Mouse (Mus musculus): Measurements from ENCODE around the gene Tmem120b. TPM values are rescaled to one million over a fixed set of nuclear protein-coding genes. Genes with fewer than 3 reads are reported as not detected.

Tmem120b gene
- total and polyA plus RNA-seq, 2 experiments, result 2.7 to 3.8 TPM

GRCm38 (mm10) chr5:123148073-123148722, 80.0 kb downstream of the Tmem120b start:
- Histone ChIP-seq H3K79me2 (ENCODE audit: control insufficient read depth, insufficient read depth, low read length) (peaks cover 23% of the 10 kb centered on the region; the same call in 1 of the 2 replicates), H3K4me3 (ENCODE audit: insufficient read depth, low read depth, low read length) (no peak overlapping the region), H3K27me3 (ENCODE audit: control insufficient read depth, insufficient read depth, low read length) (no peaks in the 10 kb centered on the region), H3K27ac (replicated peaks; ENCODE audit: insufficient read depth, low read depth, low read length) (no peak overlapping the region), H3K9ac (ENCODE audit: low read depth, low read length) (no peak overlapping the region), H3K4me1 (ENCODE audit: control insufficient read depth, insufficient read depth, low read length) (peaks cover 20% of the 10 kb centered on the region), H3K36me3 (ENCODE audit: control insufficient read depth, insufficient read depth, low read length) (peaks cover 19% of the 10 kb centered on the region; the same call in 1 of the 2 replicates)
- 91% methylated on average over 25 of the region's 25 CpGs for WGBS
- DNase-seq (ENCODE audit: extremely low read depth, low read depth, low spot score), result no peak
- no peak for TF ChIP-seq CTCF (IDR thresholded peaks at IDR 0.05; ENCODE audit: low read depth, low read length)
- TF ChIP-seq POLR2A (IDR thresholded peaks at IDR 0.05; ENCODE audit: extremely low read depth, insufficient read depth, low read length), result no peak

DNA sequence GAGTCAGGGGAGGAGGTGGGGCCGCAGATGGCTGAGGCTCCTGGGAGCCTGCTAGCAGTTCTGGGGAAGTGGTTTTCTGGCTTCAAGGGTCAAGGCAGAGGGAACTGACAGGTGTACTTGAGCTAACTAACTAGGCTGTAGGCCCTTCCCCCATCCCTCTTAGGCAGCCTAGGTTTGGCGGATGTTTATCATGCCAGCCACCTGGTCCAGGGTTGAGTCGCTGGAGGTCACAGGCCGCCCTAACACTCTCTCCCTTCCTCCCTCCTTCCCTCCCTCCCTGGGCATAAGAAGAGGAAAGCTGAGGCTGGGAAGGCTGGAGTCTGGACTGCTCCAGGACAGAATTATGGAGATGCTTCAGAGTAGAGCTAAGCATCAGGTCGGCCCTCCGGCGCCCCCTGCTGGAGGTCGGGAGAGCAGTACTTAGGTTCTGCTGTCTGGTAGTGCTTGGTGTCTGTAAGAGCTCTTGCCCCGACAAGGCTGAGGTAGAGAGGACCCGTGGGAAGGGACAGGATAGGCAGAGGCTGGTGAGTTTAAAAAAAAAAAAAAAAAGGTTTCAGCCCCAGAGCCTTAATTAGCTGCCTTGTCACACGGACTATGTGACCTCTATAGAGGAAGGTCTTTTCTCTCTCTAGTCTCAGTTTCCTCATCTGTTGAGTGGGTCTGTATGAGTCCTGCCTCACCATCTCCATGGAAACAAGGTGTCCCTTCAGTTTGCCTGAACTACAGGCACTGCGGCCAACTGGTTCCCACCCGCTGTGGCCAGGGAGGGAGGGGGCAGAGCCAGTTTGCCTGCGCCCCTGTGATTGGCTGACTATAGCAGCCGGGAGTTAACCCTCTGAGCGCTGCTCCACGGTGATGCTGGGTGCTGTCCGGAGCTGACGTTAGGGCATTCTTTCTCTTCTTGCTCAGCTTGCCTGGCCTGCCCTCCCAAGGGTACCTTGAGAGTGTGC, 81.5 kb downstream of the Tmem120b start:
- peaks cover 20% of the 10 kb centered on the region; the same call in 1 of the 2 replicates for H3K79me2 ChIP-seq (ENCODE audit: control insufficient read depth, insufficient read depth, low read length)
- H3K36me3 ChIP-seq (ENCODE audit: control insufficient read depth, insufficient read depth, low read length), result peaks cover 20% of the 10 kb centered on the region
- no peak overlapping the region for H3K27ac ChIP-seq (replicated peaks; ENCODE audit: insufficient read depth, low read depth, low read length)
- peak; percentile 69 for DNase-seq (ENCODE audit: extremely low read depth, low read depth, low spot score)
- 0 out of 2 replicates have a peak overlapping the region, but pooled peaks have one; percentile 7 for H3K9ac ChIP-seq (ENCODE audit: low read depth, low read length)
- peak overlapping the region; percentile 26; the same call in 1 of the 2 replicates for H3K4me3 ChIP-seq (ENCODE audit: insufficient read depth, low read depth, low read length)
- no peaks in the 10 kb centered on the region for H3K27me3 ChIP-seq (ENCODE audit: control insufficient read depth, insufficient read depth, low read length)
- H3K4me1 ChIP-seq (ENCODE audit: control insufficient read depth, insufficient read depth, low read length), result peaks cover 13% of the 10 kb centered on the region
- WGBS, result 5% methylated on average over 19 of the region's 19 CpGs
- no peak for TF ChIP-seq POLR2A (IDR thresholded peaks at IDR 0.05; ENCODE audit: extremely low read depth, insufficient read depth, low read length)
- peak; percentile 94 for TF ChIP-seq CTCF (IDR thresholded peaks at IDR 0.05; ENCODE audit: low read depth, low read length)

DNA sequence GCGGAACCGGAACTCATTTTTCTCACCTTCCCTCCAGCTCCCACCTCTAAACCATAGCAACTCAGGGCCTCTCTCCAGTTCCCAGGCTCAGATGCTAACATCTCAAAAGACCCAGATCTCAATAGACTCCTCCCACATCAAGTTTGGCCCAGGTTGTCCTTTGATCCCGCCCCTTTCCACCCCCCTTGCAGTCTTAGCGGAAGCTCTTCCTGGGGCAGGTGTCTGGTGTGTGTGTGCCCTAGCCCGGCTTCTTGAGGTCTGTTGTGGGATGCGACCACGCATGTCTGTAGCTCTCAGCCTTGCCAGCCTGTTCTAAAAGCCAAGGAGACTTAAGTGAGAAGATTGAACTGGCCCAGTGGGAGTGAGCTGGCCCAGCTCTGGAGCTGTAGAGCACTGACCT, 82.4 kb downstream of the Tmem120b start:
- DNase-seq (ENCODE audit: extremely low read depth, low read depth, low spot score), result no peak
- 46% methylated on average over 7 of the region's 7 CpGs for WGBS
- Histone ChIP-seq H3K27me3 (ENCODE audit: control insufficient read depth, insufficient read depth, low read length) (no peaks in the 10 kb centered on the region), H3K9ac (ENCODE audit: low read depth, low read length) (0 out of 2 replicates have a peak overlapping the region, but pooled peaks have one; percentile 3), H3K79me2 (ENCODE audit: control insufficient read depth, insufficient read depth, low read length) (peaks cover 20% of the 10 kb centered on the region; the same call in 1 of the 2 replicates), H3K36me3 (ENCODE audit: control insufficient read depth, insufficient read depth, low read length) (peaks cover 23% of the 10 kb centered on the region), H3K4me1 (ENCODE audit: control insufficient read depth, insufficient read depth, low read length) (peaks cover 8% of the 10 kb centered on the region; the same call in 1 of the 2 replicates), H3K27ac (replicated peaks; ENCODE audit: insufficient read depth, low read depth, low read length) (peak overlapping the region; percentile 35), H3K4me3 (ENCODE audit: insufficient read depth, low read depth, low read length) (no peak overlapping the region)
- TF ChIP-seq POLR2A (IDR thresholded peaks at IDR 0.05; ENCODE audit: extremely low read depth, insufficient read depth, low read length), result no peak
- no peak for TF ChIP-seq CTCF (IDR thresholded peaks at IDR 0.05; ENCODE audit: low read depth, low read length)

DNA sequence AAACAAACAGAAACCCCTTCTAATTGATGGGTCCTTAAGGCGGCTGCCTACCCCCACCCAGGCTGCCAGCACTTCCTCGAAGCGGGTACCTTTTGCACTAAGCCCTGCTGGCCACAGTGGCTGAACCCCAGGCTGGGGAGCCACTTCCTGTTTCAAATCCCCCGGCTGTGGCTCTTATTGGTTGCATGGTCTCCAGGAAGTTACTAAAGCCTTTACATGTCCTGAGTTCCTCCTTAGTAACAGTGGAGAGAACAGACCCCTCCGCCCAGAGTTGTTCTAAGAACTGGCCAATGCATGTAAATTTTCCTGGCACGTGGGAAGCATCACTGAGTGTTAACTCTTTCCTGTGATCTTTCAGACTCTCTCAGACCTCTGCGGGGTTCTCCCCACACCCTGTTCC, 82.9 kb downstream of the Tmem120b start:
- Histone ChIP-seq H3K27ac (replicated peaks; ENCODE audit: insufficient read depth, low read depth, low read length) (peak overlapping the region; percentile 35), H3K79me2 (ENCODE audit: control insufficient read depth, insufficient read depth, low read length) (peaks cover 20% of the 10 kb centered on the region; the same call in 1 of the 2 replicates), H3K27me3 (ENCODE audit: control insufficient read depth, insufficient read depth, low read length) (no peaks in the 10 kb centered on the region), H3K4me3 (ENCODE audit: insufficient read depth, low read depth, low read length) (no peak overlapping the region), H3K4me1 (ENCODE audit: control insufficient read depth, insufficient read depth, low read length) (peaks cover 7% of the 10 kb centered on the region; the same call in 1 of the 2 replicates), H3K36me3 (ENCODE audit: control insufficient read depth, insufficient read depth, low read length) (peaks cover 23% of the 10 kb centered on the region), H3K9ac (ENCODE audit: low read depth, low read length) (0 out of 2 replicates have a peak overlapping the region, but pooled peaks have one; percentile 3)
- 57% methylated on average over 7 of the region's 7 CpGs for WGBS
- peak; percentile 43 for DNase-seq (ENCODE audit: extremely low read depth, low read depth, low spot score)
- TF ChIP-seq CTCF (IDR thresholded peaks at IDR 0.05; ENCODE audit: low read depth, low read length) (no peak), POLR2A (IDR thresholded peaks at IDR 0.05; ENCODE audit: extremely low read depth, insufficient read depth, low read length) (no peak)

DNA sequence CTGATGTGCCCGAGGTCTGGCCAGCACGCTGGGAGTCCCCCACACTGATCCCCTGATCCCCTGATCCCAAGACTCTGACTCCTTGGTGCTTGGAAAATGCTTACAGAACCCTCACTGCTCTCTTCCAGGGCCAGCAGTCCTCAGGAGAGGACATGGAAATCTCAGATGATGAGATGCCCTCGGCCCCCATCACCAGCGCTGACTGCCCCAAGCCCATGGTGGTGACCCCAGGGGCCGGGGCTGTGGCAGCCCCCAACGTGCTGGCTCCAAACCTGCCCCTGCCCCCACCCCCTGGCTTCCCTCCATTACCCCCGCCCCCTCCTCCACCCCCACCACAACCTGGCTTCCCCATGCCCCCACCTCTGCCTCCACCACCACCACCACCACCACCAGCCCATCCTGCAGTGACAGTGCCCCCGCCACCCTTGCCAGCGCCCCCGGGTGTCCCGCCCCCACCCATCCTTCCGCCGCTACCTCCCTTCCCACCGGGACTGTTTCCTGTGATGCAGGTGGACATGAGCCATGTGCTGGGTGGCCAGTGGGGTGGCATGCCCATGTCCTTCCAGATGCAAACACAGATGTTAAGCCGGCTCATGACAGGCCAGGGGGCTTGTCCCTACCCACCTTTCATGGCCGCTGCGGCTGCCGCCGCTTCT, 83.6 kb downstream of the Tmem120b start:
- no peak overlapping the region for H3K27ac ChIP-seq (replicated peaks; ENCODE audit: insufficient read depth, low read depth, low read length)
- H3K9ac ChIP-seq (ENCODE audit: low read depth, low read length), result no peak overlapping the region
- no peak for TF ChIP-seq POLR2A (IDR thresholded peaks at IDR 0.05; ENCODE audit: extremely low read depth, insufficient read depth, low read length)
- no peak for TF ChIP-seq CTCF (IDR thresholded peaks at IDR 0.05; ENCODE audit: low read depth, low read length)
- peaks cover 7% of the 10 kb centered on the region; the same call in 1 of the 2 replicates for H3K4me1 ChIP-seq (ENCODE audit: control insufficient read depth, insufficient read depth, low read length)
- peaks cover 20% of the 10 kb centered on the region; the same call in 1 of the 2 replicates for H3K79me2 ChIP-seq (ENCODE audit: control insufficient read depth, insufficient read depth, low read length)
- no peak for DNase-seq (ENCODE audit: extremely low read depth, low read depth, low spot score)
- 91% methylated on average over 18 of the region's 19 CpGs for WGBS
- H3K4me3 ChIP-seq (ENCODE audit: insufficient read depth, low read depth, low read length), result no peak overlapping the region
- H3K36me3 ChIP-seq (ENCODE audit: control insufficient read depth, insufficient read depth, low read length), result peaks cover 21% of the 10 kb centered on the region
- H3K27me3 ChIP-seq (ENCODE audit: control insufficient read depth, insufficient read depth, low read length), result no peaks in the 10 kb centered on the region
